Comparison of ENCODE assay signal across 9 mouse cellular contexts in the genomic region with DNA sequence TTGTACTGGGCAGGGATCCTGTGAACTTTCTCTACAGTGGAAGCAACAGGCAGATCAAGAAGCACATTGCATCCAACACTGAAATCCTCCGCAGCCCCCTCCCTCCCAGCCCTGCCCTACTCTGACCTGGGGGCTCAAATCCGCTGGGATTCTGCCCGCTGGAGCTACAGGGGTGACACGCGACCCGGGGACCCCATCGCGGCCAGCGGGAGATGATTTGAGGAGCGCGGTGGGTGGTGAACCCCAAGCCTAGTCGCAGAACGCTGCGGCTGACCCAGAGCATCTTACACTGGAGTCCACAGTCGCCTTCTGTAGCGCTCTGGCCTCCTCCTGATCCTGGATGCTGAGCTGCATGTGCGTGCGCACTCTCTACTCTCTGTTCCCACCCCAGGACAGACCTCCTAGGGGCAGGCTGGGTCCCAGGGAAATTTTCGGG. TPM values are rescaled to one million over a fixed set of nuclear protein-coding genes. Genes with fewer than 3 reads are reported as not detected.
DNase-seq lines count a peak whose midpoint lies in the region; ATAC-seq and TF ChIP-seq lines count a peak whose summit lies in the region.
"Had no signal": no experiment of that assay in that cellular context is flagged by ENCODE, and none has a peak within 500 bp of the region (broad histone marks: within the 10 kb centered on the region; RNA-seq: fewer than 3 reads in every experiment).

A gene (minus strand): TSS at position 379 of the 436 bp plus-strand sequence.

- H3K9me3 ChIP-seq in forebrain, embryonic 16.5 days (ENCODE audit: control insufficient read depth, low read length) = no peaks in the 10 kb centered on the region
- H3K9me3 ChIP-seq in liver, postnatal 0 days (ENCODE audit: low read length) = no peaks in the 10 kb centered on the region
- no peaks in the 10 kb centered on the region for H3K9me3 ChIP-seq in stomach, embryonic 15.5 days

- peak within 1 kb of the TSS; percentile 21 for H3K4me2 ChIP-seq in forebrain, embryonic 16.5 days (ENCODE audit: low read length)
- H3K4me2 ChIP-seq in liver, postnatal 0 days (ENCODE audit: low read depth, low read length) = peak within 1 kb of the TSS; percentile 22; the same call in 1 of the 2 replicates
- H3K4me2 ChIP-seq in stomach, embryonic 15.5 days = peak within 1 kb of the TSS; percentile 61

- no peaks in the 10 kb centered on the region for H3K36me3 ChIP-seq in forebrain, embryonic 16.5 days (ENCODE audit: control insufficient read depth, insufficient read depth)
- H3K36me3 ChIP-seq in liver, postnatal 0 days (replicated peaks; ENCODE audit: insufficient read depth, low read length) = no peaks in the 10 kb centered on the region
- H3K36me3 ChIP-seq in stomach, embryonic 15.5 days = no peaks in the 10 kb centered on the region

- TF ChIP-seq CTCF in lung, adult 2 months (IDR thresholded peaks at IDR 0.05; ENCODE audit: insufficient read depth, low read length) = no peak
- no peak for TF ChIP-seq CTCF in liver, postnatal 0 days (IDR thresholded peaks at IDR 0.05; ENCODE audit: low read depth)

- no peak for TF ChIP-seq EP300 in liver, postnatal 0 days (IDR thresholded peaks at IDR 0.05; ENCODE audit: low read depth)

- no peaks in the 10 kb centered on the region for H3K4me1 ChIP-seq in lung, adult 2 months (ENCODE audit: control insufficient read depth, insufficient read depth, low read length)
- H3K4me1 ChIP-seq in forebrain, embryonic 16.5 days (replicated peaks; ENCODE audit: control insufficient read depth, insufficient read depth, low read length) = no peaks in the 10 kb centered on the region
- no peaks in the 10 kb centered on the region for H3K4me1 ChIP-seq in liver, postnatal 0 days (ENCODE audit: insufficient read depth)
- H3K4me1 ChIP-seq in stomach, embryonic 15.5 days = peaks cover 3% of the 10 kb centered on the region; the same call in 1 of the 2 replicates

- 7% methylated on average over 19 of the region's 19 CpGs for WGBS in lung, adult 2 months
- WGBS in forebrain, embryonic 16.5 days = 3% methylated on average over 19 of the region's 19 CpGs
- 8% methylated on average over 19 of the region's 19 CpGs for WGBS in liver, postnatal 0 days (ENCODE audit: insufficient replicate concordance)
- WGBS in stomach, embryonic 15.5 days = 4% methylated on average over 19 of the region's 19 CpGs

- H3K9ac ChIP-seq in forebrain, embryonic 16.5 days (replicated peaks; ENCODE audit: low read depth, low read length) = no peak within 1 kb of the TSS
- H3K9ac ChIP-seq in liver, postnatal 0 days (replicated peaks) = no peak within 1 kb of the TSS
- H3K9ac ChIP-seq in stomach, embryonic 15.5 days = no peak within 1 kb of the TSS

- H3K4me3 ChIP-seq in lung, adult 2 months (replicated peaks; ENCODE audit: extremely low read depth, low read depth, low read length) = peak within 1 kb of the TSS; percentile 36
- H3K4me3 ChIP-seq in forebrain, embryonic 16.5 days (replicated peaks; ENCODE audit: low read length) = no peak within 1 kb of the TSS
- H3K4me3 ChIP-seq in liver, postnatal 0 days (ENCODE audit: low read depth, low read length) = no peak within 1 kb of the TSS
- peak within 1 kb of the TSS; percentile 33 for H3K4me3 ChIP-seq in stomach, embryonic 15.5 days (replicated peaks)

- DNase-seq in lung, adult 2 months = no peak
- no peak for DNase-seq in lung, adult 18-20 months
- no peak for DNase-seq in liver, postnatal 0 days
- no peak for DNase-seq in layer of hippocampus, postnatal 36 days
- DNase-seq in kidney, postnatal 25 days = no peak
- DNase-seq in c-Kit-positive CD71-positive TER-119-positive erythroid progenitor cells, embryonic 14.5 days (ENCODE audit: low spot score) = no peak

- ATAC-seq in forebrain, embryonic 16.5 days = no peak
- ATAC-seq in liver, postnatal 0 days = no peak
- ATAC-seq in stomach, embryonic 15.5 days (ENCODE audit: insufficient read depth, low FRiP score, low read depth) = peak; percentile 60; the same call in 1 of the 2 replicates
- ATAC-seq: Patski had no signal

- TF ChIP-seq POLR2A in lung, adult 2 months (IDR thresholded peaks at IDR 0.05; ENCODE audit: borderline replicate concordance, extremely low read depth, low read depth, low read length) = peak; percentile 51; the same call in 1 of the 2 replicates

- no peak within 1 kb of the TSS for H3K27ac ChIP-seq in forebrain, embryonic 16.5 days (ENCODE audit: low read length)
- H3K27ac ChIP-seq in liver, postnatal 0 days (ENCODE audit: low read depth) = no peak within 1 kb of the TSS
- peak within 1 kb of the TSS; percentile 50; the same call in 1 of the 2 replicates for H3K27ac ChIP-seq in stomach, embryonic 15.5 days

- H3K27me3 ChIP-seq in forebrain, embryonic 16.5 days (replicated peaks; ENCODE audit: control insufficient read depth, insufficient read depth, low read length) = no peaks in the 10 kb centered on the region
- H3K27me3 ChIP-seq in liver, postnatal 0 days (ENCODE audit: insufficient read depth, low read length) = peaks cover 6% of the 10 kb centered on the region
- H3K27me3 ChIP-seq in stomach, embryonic 15.5 days (replicated peaks) = no peaks in the 10 kb centered on the region

RNA-seq across cellular contexts. Expression of the gene that starts here (rescaled TPM):
- 11.4 and 26.2 TPM in 2 replicates for polyA plus RNA-seq in lung, adult 2 months (2012; rRNA removed)
- polyA plus RNA-seq in forebrain, embryonic 16.5 days (2015; fragmentation: Nextera tagmentation; extraction: Ambion mirVana) = 1.8 and 2.6 TPM in 2 replicates
- not detected in 2 replicates for polyA plus RNA-seq in liver, postnatal 0 days (2015; fragmentation: Nextera tagmentation; extraction: Ambion mirVana)
- polyA plus RNA-seq in stomach, embryonic 15.5 days (2015; fragmentation: Nextera tagmentation; extraction: Ambion mirVana) = 30.6 and 32.0 TPM in 2 replicates
- total RNA-seq in layer of hippocampus, postnatal 36 days (2021) = not detected
- polyA plus RNA-seq: Patski had no signal

Comparison
In these comparisons a context has a peak if more than half of its experiments do, and no peak if none do; other contexts are left out.
1. H3K4me3 ChIP-seq: peak in lung, adult 2 months (single experiment) and stomach, embryonic 15.5 days (single experiment); none in forebrain, embryonic 16.5 days (single experiment) and liver, postnatal 0 days (single experiment).
2. Peak in every context shown above with its lines, with median percentiles within 50 percentile points of each other: H3K4me2 ChIP-seq.